Mouse (Mus musculus): Measurements from ENCODE around the gene Foxd1.

DNA sequence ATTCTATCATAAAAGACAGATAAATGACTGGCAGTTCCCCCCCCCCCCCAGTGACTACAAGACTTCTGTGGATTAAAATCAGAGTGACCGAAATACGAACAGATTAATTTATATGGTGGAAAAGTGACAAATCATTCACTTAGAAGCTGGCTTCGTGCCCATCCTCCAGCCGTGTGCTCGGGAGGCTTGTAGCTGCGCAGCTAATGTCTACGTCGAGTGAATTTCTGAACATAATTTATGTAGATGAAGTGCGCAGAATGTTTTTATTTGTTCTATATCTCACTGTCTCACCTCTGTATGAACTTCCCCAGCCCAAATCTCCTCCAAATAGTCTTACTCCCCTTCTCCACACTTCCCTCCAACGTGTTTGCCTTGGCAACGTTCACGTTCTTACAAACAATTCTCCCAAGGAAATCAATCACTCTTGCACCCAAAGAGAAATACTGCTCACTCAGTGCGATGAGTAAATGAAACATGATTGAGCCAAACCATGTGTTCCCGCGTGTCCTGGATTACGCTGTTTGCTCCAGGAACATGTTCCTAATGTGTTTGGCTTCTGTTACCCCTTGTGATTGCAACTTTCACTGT lies 30.0 kb downstream of the Foxd1 start:
- TF ChIP-seq CTCF (IDR thresholded peaks at IDR 0.05; ENCODE audit: low read depth, low read length) (no peak), GATA1 (IDR thresholded peaks at IDR 0.05; ENCODE audit: borderline replicate concordance, low read length) (no peak), GATA2 (IDR thresholded peaks at IDR 0.05; ENCODE audit: borderline replicate concordance, low read depth, low read length) (no peak), TAL1 (conservative IDR thresholded peaks at IDR 0.05; ENCODE audit: low read depth, low read length) (no peak)
